Mouse (Mus musculus): ENCODE measurements around the gene Abr.
A peak's percentile ranks its signal among the peaks of the same experiment; 100 is the strongest.

Gene Abr

GRCm38 (mm10) chr11:76515123-76515522 lies 107.0 kb downstream of the Abr start:
- DNase-seq = no peak

GRCm38 (mm10) chr11:76510977-76511376 lies 111.1 kb downstream of the Abr start:
- no peak for DNase-seq

GRCm38 (mm10) chr11:76509751-76510723 lies 112.1 kb downstream of the Abr start:
- no peak for DNase-seq

GRCm38 (mm10) chr11:76508831-76509595 lies 113.1 kb downstream of the Abr start:
- no peak for DNase-seq

- DNase-seq = no peak
These were observed 114.0 kb downstream of the Abr start for GRCm38 (mm10) chr11:76508125-76508524.

GRCm38 (mm10) chr11:76507302-76508124 lies 114.6 kb downstream of the Abr start:
- DNase-seq = no peak

- peak; percentile 67 for DNase-seq
These were observed 115.4 kb downstream of the Abr start for GRCm38 (mm10) chr11:76506514-76507228.

GRCm38 (mm10) chr11:76505106-76505505 lies 117.0 kb downstream of the Abr start:
- DNase-seq = peak; percentile 21

- no peak for DNase-seq
These were observed 118.1 kb downstream of the Abr start for GRCm38 (mm10) chr11:76504058-76504457.

- DNase-seq = no peak
These were observed 122.1 kb downstream of the Abr start for GRCm38 (mm10) chr11:76499987-76500386.

GRCm38 (mm10) chr11:76499564-76499963 lies 122.5 kb downstream of the Abr start:
- no peak for DNase-seq

GRCm38 (mm10) chr11:76497769-76498152 lies 124.4 kb downstream of the Abr start:
- no peak for DNase-seq

GRCm38 (mm10) chr11:76497066-76497768 lies 124.9 kb downstream of the Abr start:
- DNase-seq = peak; percentile 34

- peak; percentile 72 for DNase-seq
These were observed 125.9 kb downstream of the Abr start for GRCm38 (mm10) chr11:76496086-76496771.

- DNase-seq = peak; percentile 63
These were observed 126.7 kb downstream of the Abr start for GRCm38 (mm10) chr11:76495127-76496028.

GRCm38 (mm10) chr11:76494360-76495126 lies 127.6 kb downstream of the Abr start:
- DNase-seq = peak; percentile 79

GRCm38 (mm10) chr11:76493811-76494274 lies 128.3 kb downstream of the Abr start:
- DNase-seq = no peak

- no peak for DNase-seq
These were observed 128.9 kb downstream of the Abr start for GRCm38 (mm10) chr11:76493167-76493566.

- DNase-seq = no peak
These were observed 130.3 kb downstream of the Abr start for GRCm38 (mm10) chr11:76491817-76492216.
